Mouse (Mus musculus) lung, postnatal 0 days (tissue): ENCODE data around the gene Slc22a2. TPM values are rescaled to one million over a fixed set of nuclear protein-coding genes. Genes with fewer than 3 reads are reported as not detected.
"Not testable (repeated sequence)": the region's sequence is repeated elsewhere in the genome, so short reads cannot be mapped to it uniquely, and the experiment has no call there.

Experiments
- ATAC-seq: fragments of 200-750 bp; cut with Nextera tagmentation; 2 replicates; pipeline ENCODE4 v1.8.0; 2017; ENCODE audit warnings: moderate library complexity
- DNase-seq: peaks from one replicate; pipeline ENCODE4 v3.0.0-alpha.2; 2016; ENCODE audit warnings: low spot score
- H3K27ac ChIP-seq: fragments of 300-500 bp; sonication (generic); 2 replicates; pipeline ENCODE4 v1.5.1; 2014; ENCODE audit warnings: antibody characterized with exemption, mild to moderate bottlenecking, low read length, mixed read lengths
- H3K27me3 ChIP-seq: fragments of 300-500 bp; sonication (generic); replicated peaks from 2 replicates; pipeline ENCODE4 v1.6.1; 2014; ENCODE audit warnings: low read length, mixed read lengths; ENCODE audit not compliant: insufficient read depth
- H3K36me3 ChIP-seq: fragments of 300-500 bp; sonication (generic); 2 replicates; pipeline ENCODE4 v1.6.1; 2014; ENCODE audit warnings: low read length, mixed read lengths; ENCODE audit not compliant: insufficient read depth
- H3K4me1 ChIP-seq: fragments of 300-500 bp; sonication (generic); 2 replicates; pipeline ENCODE4 v1.6.1; 2014; ENCODE audit warnings: antibody characterized with exemption, low read depth, low read length, mixed read lengths; ENCODE audit not compliant: insufficient read depth
- H3K4me2 ChIP-seq: fragments of 300-500 bp; sonication (generic); replicated peaks from 2 replicates; pipeline ENCODE4 v1.6.1; 2014; ENCODE audit warnings: low read depth, mild to moderate bottlenecking, low read length, moderate library complexity, mixed read lengths
- H3K4me3 ChIP-seq: fragments of 300-500 bp; sonication (generic); 2 replicates; pipeline ENCODE4 v1.5.1; 2014; ENCODE audit warnings: low read depth, low read length
- H3K9ac ChIP-seq: fragments of 300-500 bp; sonication (generic); replicated peaks from 2 replicates; pipeline ENCODE4 v1.6.1; 2014; ENCODE audit warnings: low read depth, mild to moderate bottlenecking
- H3K9me3 ChIP-seq: fragments of 300-500 bp; sonication (generic); 2 replicates; pipeline ENCODE4 v1.6.1; 2016; ENCODE audit warnings: low read length, mixed read lengths
- CTCF ChIP-seq: IDR thresholded peaks from 2 replicates; pipeline ENCODE4 v1.5.1; 2016; ENCODE audit warnings: antibody characterized with exemption, mild to moderate bottlenecking
- EP300 ChIP-seq: IDR thresholded peaks from 2 replicates; pipeline ENCODE4 v1.6.1; 2016; ENCODE audit warnings: antibody characterized with exemption, mild to moderate bottlenecking, control low read depth
- WGBS: fragments of 180-500 bp; shearing (Covaris S2); extraction: QIAGEN DNeasy Blood & Tissue Kit; methylation state at CpG from one replicate; pipeline ENCODE4 v1.1.7; 2014; 5-methylcytosine and 5-hydroxymethylcytosine counted together
- polyA plus RNA-seq: library from polyadenylated mRNA; unstranded; fragments of >200 nt; fragmentation: Nextera tagmentation; extraction: Ambion mirVana; gene quantifications from 2 replicates; pipeline ENCODE4 v1.2.1, GENCODE M21; 2015

The Slc22a2 gene
- polyA plus RNA-seq, 1 experiment from 2014 or later, result 0.10 TPM

DNA sequence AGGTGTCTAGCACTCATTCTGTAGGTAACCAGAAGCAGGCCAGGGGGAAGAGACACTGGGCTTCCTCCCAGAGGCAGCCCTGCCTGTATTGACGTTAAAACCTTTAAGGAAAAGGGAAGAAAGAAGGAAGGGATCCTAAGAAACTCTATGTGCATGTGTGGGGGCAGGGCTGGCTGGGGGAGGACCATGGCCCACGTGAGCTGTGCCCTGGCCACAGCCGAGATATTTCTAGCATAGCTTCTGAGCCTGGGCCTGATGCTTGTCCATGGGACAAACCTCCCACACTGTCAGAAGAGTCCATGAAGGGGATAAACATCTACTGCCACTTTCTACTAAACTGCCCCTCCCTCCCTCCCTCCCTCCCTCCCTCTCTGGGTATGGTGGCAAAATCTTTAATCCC lies 89.9 kb downstream of the Slc22a2 start:
- no peaks in the 10 kb centered on the region for H3K4me1 ChIP-seq
- H3K4me2 ChIP-seq, result no peak overlapping the region
- TF ChIP-seq EP300, result no peak
- TF ChIP-seq CTCF, result no peak
- H3K9me3 ChIP-seq, result no peaks in the 10 kb centered on the region
- no peak overlapping the region for H3K4me3 ChIP-seq
- DNase-seq (no peak), ATAC-seq (no peak)
- H3K27me3 ChIP-seq, result no peaks in the 10 kb centered on the region
- no peak overlapping the region for H3K9ac ChIP-seq
- WGBS, result 37% methylated on average over 3 of the region's 3 CpGs
- no peaks in the 10 kb centered on the region for H3K36me3 ChIP-seq
- no peak overlapping the region for H3K27ac ChIP-seq

DNA sequence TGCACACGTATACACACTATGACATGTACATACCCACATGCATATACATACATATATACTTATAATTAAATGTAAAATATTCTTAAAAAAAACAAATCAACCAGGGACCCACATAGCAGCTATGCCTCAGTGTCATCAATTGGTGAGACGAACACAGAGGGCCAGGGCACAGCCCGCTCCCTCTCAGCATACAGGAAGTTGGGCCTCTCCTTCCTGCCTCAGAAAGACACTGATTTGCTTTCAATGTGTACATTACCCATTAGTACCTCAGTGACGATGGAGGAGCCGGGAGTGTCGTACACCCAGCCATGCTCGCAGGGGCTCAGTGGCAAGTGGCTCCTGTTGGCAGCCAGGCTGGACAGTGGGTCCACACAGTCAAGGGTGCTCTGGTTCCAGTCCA lies 91.0 kb downstream of the Slc22a2 start:
- WGBS, result 69% methylated on average over 7 of the region's 7 CpGs
- ATAC-seq, result peak; percentile 20; the same call in 1 of the 2 replicates

DNA sequence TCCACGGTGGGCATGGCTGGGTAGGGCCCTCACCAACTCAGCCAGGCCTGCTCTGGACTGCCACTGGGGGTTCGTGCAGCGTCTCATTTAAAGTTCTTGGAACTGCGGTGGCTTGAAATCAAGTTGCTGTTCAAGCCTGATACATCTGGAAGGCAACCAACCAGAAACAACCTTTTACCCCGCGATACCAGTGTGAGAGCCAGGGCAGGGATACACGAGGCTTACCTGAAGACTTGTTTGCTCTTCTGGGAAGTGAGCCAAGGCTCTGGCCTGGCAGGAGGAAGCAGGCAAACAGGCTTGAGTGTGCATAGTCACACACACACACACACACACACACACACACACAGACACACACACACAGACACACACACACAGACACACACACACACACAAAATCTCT lies 91.7 kb downstream of the Slc22a2 start, which contains the start of gene Slc22a1:
Gene Slc22a1, minus strand, starts transcription at position 184 of the 400 bp plus-strand sequence.
- WGBS, result 40% methylated on average over 7 of the region's 7 CpGs
- Histone ChIP-seq H3K4me1 (no peaks in the 10 kb centered on the region), H3K36me3 (no peaks in the 10 kb centered on the region), H3K4me3 (no peak within 1 kb of the TSS), H3K9me3 (no peaks in the 10 kb centered on the region), H3K9ac (no peak within 1 kb of the TSS), H3K27ac (no peak within 1 kb of the TSS), H3K4me2 (no peak within 1 kb of the TSS), H3K27me3 (no peaks in the 10 kb centered on the region)
- DNase-seq, result peak; percentile 81
- peak; percentile 84 for ATAC-seq
- TF ChIP-seq EP300, result no peak

More for the DNA sequence above, 91.0 kb downstream of the Slc22a2 start:
- H3K4me1 ChIP-seq, H3K27ac ChIP-seq, H3K36me3 ChIP-seq, H3K4me3 ChIP-seq, H3K27me3 ChIP-seq, H3K4me2 ChIP-seq, DNase-seq, H3K9ac ChIP-seq, H3K9me3 ChIP-seq: not testable (repeated sequence)

DNA sequence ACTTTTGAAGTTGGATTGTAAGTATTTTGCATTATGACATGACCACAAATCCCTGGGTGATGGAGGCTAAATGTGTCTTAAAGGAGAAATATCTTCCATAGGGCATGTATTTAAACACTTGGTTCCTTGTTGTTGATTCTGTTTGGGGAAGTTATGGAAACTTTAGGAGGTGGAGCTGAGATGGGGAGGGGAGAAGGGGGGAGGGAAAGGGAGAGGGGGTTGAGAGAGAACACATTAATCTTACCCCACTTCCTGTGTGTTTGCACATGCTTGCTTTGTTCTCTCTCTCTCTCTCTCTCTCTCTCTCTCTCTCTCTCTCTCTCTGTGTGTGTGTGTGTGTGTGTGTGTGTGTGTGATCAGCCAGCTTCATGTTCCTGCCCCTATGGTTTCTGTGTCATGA lies 93.2 kb downstream of the Slc22a2 start:
- Histone ChIP-seq H3K4me1 (no peaks in the 10 kb centered on the region), H3K4me3 (no peak overlapping the region), H3K27me3 (no peaks in the 10 kb centered on the region), H3K36me3 (no peaks in the 10 kb centered on the region), H3K27ac (no peak overlapping the region), H3K9ac (no peak overlapping the region), H3K9me3 (no peaks in the 10 kb centered on the region), H3K4me2 (no peak overlapping the region)
- no peak for TF ChIP-seq CTCF
- no peak for TF ChIP-seq EP300
- DNase-seq (no peak), ATAC-seq (no peak)

Other genes with a start within 250 kb of the Slc22a2 start
- gene Plg, start 205.5 kb upstream of the Slc22a2 start, polyA plus RNA-seq, result 0.05 and 0.11 TPM in 2 replicates
- 1.7 and 1.9 TPM in 2 replicates for gene Slc22a3, start 76.4 kb upstream of the Slc22a2 start, polyA plus RNA-seq
- 1.6 and 3.2 TPM in 2 replicates for gene Slc22a1, start 91.7 kb downstream of the Slc22a2 start, polyA plus RNA-seq
- gene Igf2r, start 185.5 kb downstream of the Slc22a2 start, polyA plus RNA-seq, result 26.7 and 27.9 TPM in 2 replicates